Mouse (Mus musculus): ENCODE measurements around the gene Arhgap35. TPM values are rescaled to one million over a fixed set of nuclear protein-coding genes. Genes with fewer than 3 reads are reported as not detected.

Gene Arhgap35
- polyA plus RNA-seq, 1 experiment, result 26.8 TPM

GRCm38 (mm10) chr7:16631932-16632331, 17.1 kb upstream of the Arhgap35 start:
- Histone ChIP-seq H3ac (ENCODE audit: control insufficient read depth, insufficient read length, low read depth) (no peak overlapping the region), H3K27me3 (ENCODE audit: control insufficient read depth, insufficient read depth, insufficient read length) (no peaks in the 10 kb centered on the region), H3K4me3 (ENCODE audit: insufficient read depth, poor library complexity, severe bottlenecking) (no peak overlapping the region), H3K79me2 (ENCODE audit: control insufficient read depth, insufficient read depth) (no peaks in the 10 kb centered on the region), H3K36me3 (ENCODE audit: control insufficient read depth, insufficient read depth) (no peaks in the 10 kb centered on the region), H3K79me3 (ENCODE audit: low read depth) (no peaks in the 10 kb centered on the region)
- TF ChIP-seq CTCF (IDR thresholded peaks at IDR 0.05; ENCODE audit: control insufficient read depth, insufficient read depth, insufficient read length) (no peak), USF1 (IDR thresholded peaks at IDR 0.05; ENCODE audit: low read depth) (no peak)

GRCm38 (mm10) chr7:16631025-16631424, 16.2 kb upstream of the Arhgap35 start:
- Histone ChIP-seq H3K79me3 (ENCODE audit: low read depth) (no peaks in the 10 kb centered on the region), H3K27me3 (ENCODE audit: control insufficient read depth, insufficient read depth, insufficient read length) (no peaks in the 10 kb centered on the region), H3K36me3 (ENCODE audit: control insufficient read depth, insufficient read depth) (no peaks in the 10 kb centered on the region), H3K4me3 (ENCODE audit: insufficient read depth, poor library complexity, severe bottlenecking) (no peak overlapping the region), H3K79me2 (ENCODE audit: control insufficient read depth, insufficient read depth) (no peaks in the 10 kb centered on the region), H3ac (ENCODE audit: control insufficient read depth, insufficient read length, low read depth) (no peak overlapping the region)
- TF ChIP-seq FOSL1 (IDR thresholded peaks at IDR 0.05; ENCODE audit: insufficient read depth, low read length, poor library complexity, severe bottlenecking) (no peak), CTCF (IDR thresholded peaks at IDR 0.05; ENCODE audit: control insufficient read depth, insufficient read depth, insufficient read length) (no peak), MYOG (IDR thresholded peaks at IDR 0.05; ENCODE audit: control insufficient read depth, extremely low read depth, insufficient read length) (no peak), USF1 (IDR thresholded peaks at IDR 0.05; ENCODE audit: low read depth) (no peak), MYOD1 (IDR thresholded peaks at IDR 0.05; ENCODE audit: control insufficient read depth, insufficient read length, low read depth) (no peak), MAX (IDR thresholded peaks at IDR 0.05) (no peak), CEBPB (IDR thresholded peaks at IDR 0.05; ENCODE audit: low read depth) (no peak)

GRCm38 (mm10) chr7:16629598-16630296, 15.0 kb upstream of the Arhgap35 start:
- no peak for TF ChIP-seq CEBPB (IDR thresholded peaks at IDR 0.05; ENCODE audit: low read depth)
- Histone ChIP-seq H3K79me2 (ENCODE audit: control insufficient read depth, insufficient read depth) (no peaks in the 10 kb centered on the region), H3K4me3 (ENCODE audit: insufficient read depth, poor library complexity, severe bottlenecking) (no peak overlapping the region), H3K27me3 (ENCODE audit: control insufficient read depth, insufficient read depth, insufficient read length) (no peaks in the 10 kb centered on the region), H3K79me3 (ENCODE audit: low read depth) (no peaks in the 10 kb centered on the region), H3ac (ENCODE audit: control insufficient read depth, insufficient read length, low read depth) (no peak overlapping the region), H3K36me3 (ENCODE audit: control insufficient read depth, insufficient read depth) (no peaks in the 10 kb centered on the region)

GRCm38 (mm10) chr7:16628096-16628771, 13.4 kb upstream of the Arhgap35 start:
- Histone ChIP-seq H3K27me3 (ENCODE audit: control insufficient read depth, insufficient read depth, insufficient read length) (no peaks in the 10 kb centered on the region), H3K79me2 (ENCODE audit: control insufficient read depth, insufficient read depth) (no peaks in the 10 kb centered on the region), H3K4me3 (ENCODE audit: insufficient read depth, poor library complexity, severe bottlenecking) (no peak overlapping the region), H3ac (ENCODE audit: control insufficient read depth, insufficient read length, low read depth) (no peak overlapping the region), H3K79me3 (ENCODE audit: low read depth) (no peaks in the 10 kb centered on the region), H3K36me3 (ENCODE audit: control insufficient read depth, insufficient read depth) (no peaks in the 10 kb centered on the region)
- peak; percentile 5 for TF ChIP-seq CTCF (IDR thresholded peaks at IDR 0.05; ENCODE audit: control insufficient read depth, insufficient read depth, insufficient read length)
- no peak for TF ChIP-seq CEBPB (IDR thresholded peaks at IDR 0.05; ENCODE audit: low read depth)
- no peak for TF ChIP-seq MAX (IDR thresholded peaks at IDR 0.05)
- TF ChIP-seq FOSL1 (IDR thresholded peaks at IDR 0.05; ENCODE audit: insufficient read depth, low read length, poor library complexity, severe bottlenecking), result no peak

GRCm38 (mm10) chr7:16623687-16624086, 8.9 kb upstream of the Arhgap35 start:
- H3K27me3 ChIP-seq (ENCODE audit: control insufficient read depth, insufficient read depth, insufficient read length), result no peaks in the 10 kb centered on the region
- no peaks in the 10 kb centered on the region for H3K36me3 ChIP-seq (ENCODE audit: control insufficient read depth, insufficient read depth)
- H3K79me2 ChIP-seq (ENCODE audit: control insufficient read depth, insufficient read depth), result no peaks in the 10 kb centered on the region
- H3K4me3 ChIP-seq (ENCODE audit: insufficient read depth, poor library complexity, severe bottlenecking), result no peak overlapping the region
- H3K79me3 ChIP-seq (ENCODE audit: low read depth), result no peaks in the 10 kb centered on the region
- TF ChIP-seq MYOD1 (IDR thresholded peaks at IDR 0.05; ENCODE audit: control insufficient read depth, insufficient read length, low read depth) (no peak), MAX (IDR thresholded peaks at IDR 0.05) (no peak), MYOG (IDR thresholded peaks at IDR 0.05; ENCODE audit: control insufficient read depth, extremely low read depth, insufficient read length) (no peak), FOSL1 (IDR thresholded peaks at IDR 0.05; ENCODE audit: insufficient read depth, low read length, poor library complexity, severe bottlenecking) (no peak), USF1 (IDR thresholded peaks at IDR 0.05; ENCODE audit: low read depth) (no peak), CEBPB (IDR thresholded peaks at IDR 0.05; ENCODE audit: low read depth) (no peak), CTCF (IDR thresholded peaks at IDR 0.05; ENCODE audit: control insufficient read depth, insufficient read depth, insufficient read length) (no peak)
- no peak overlapping the region for H3ac ChIP-seq (ENCODE audit: control insufficient read depth, insufficient read length, low read depth)

GRCm38 (mm10) chr7:16623131-16623530, 8.3 kb upstream of the Arhgap35 start:
- TF ChIP-seq USF1 (IDR thresholded peaks at IDR 0.05; ENCODE audit: low read depth) (no peak), MYOD1 (IDR thresholded peaks at IDR 0.05; ENCODE audit: control insufficient read depth, insufficient read length, low read depth) (no peak), MYOG (IDR thresholded peaks at IDR 0.05; ENCODE audit: control insufficient read depth, extremely low read depth, insufficient read length) (no peak), CTCF (IDR thresholded peaks at IDR 0.05; ENCODE audit: control insufficient read depth, insufficient read depth, insufficient read length) (no peak), CEBPB (IDR thresholded peaks at IDR 0.05; ENCODE audit: low read depth) (no peak), FOSL1 (IDR thresholded peaks at IDR 0.05; ENCODE audit: insufficient read depth, low read length, poor library complexity, severe bottlenecking) (no peak), MAX (IDR thresholded peaks at IDR 0.05) (no peak)
- H3K36me3 ChIP-seq (ENCODE audit: control insufficient read depth, insufficient read depth), result no peaks in the 10 kb centered on the region
- no peaks in the 10 kb centered on the region for H3K27me3 ChIP-seq (ENCODE audit: control insufficient read depth, insufficient read depth, insufficient read length)
- no peaks in the 10 kb centered on the region for H3K79me2 ChIP-seq (ENCODE audit: control insufficient read depth, insufficient read depth)
- no peak overlapping the region for H3K4me3 ChIP-seq (ENCODE audit: insufficient read depth, poor library complexity, severe bottlenecking)
- H3K79me3 ChIP-seq (ENCODE audit: low read depth), result no peaks in the 10 kb centered on the region
- no peak overlapping the region for H3ac ChIP-seq (ENCODE audit: control insufficient read depth, insufficient read length, low read depth)
